Mouse (Mus musculus): ENCODE measurements around the gene A730009L09Rik. TPM values are rescaled to one million over a fixed set of nuclear protein-coding genes. Genes with fewer than 3 reads are reported as not detected.

The A730009L09Rik gene
- total and polyA plus RNA-seq, 2 experiments from 2014 or later: 0.06 TPM; not detected in 1

- no peaks in the 10 kb centered on the region for H3K9me3 ChIP-seq (ENCODE audit: low read length)
- WGBS: 82% methylated on average over 1 of the region's 1 CpGs
- DNase-seq (no peak), ATAC-seq (no peak)
- H3K36me3 ChIP-seq (ENCODE audit: insufficient read depth): no peaks in the 10 kb centered on the region
- H3K4me2 ChIP-seq (ENCODE audit: low read depth): no peak overlapping the region
- H3K27me3 ChIP-seq (ENCODE audit: insufficient read depth, low read length): no peaks in the 10 kb centered on the region
- H3K4me3 ChIP-seq (ENCODE audit: low read depth, low read length): no peak overlapping the region
- no peak overlapping the region for H3K27ac ChIP-seq (ENCODE audit: low read depth, low read length)
- no peak for TF ChIP-seq CTCF (IDR thresholded peaks at IDR 0.05; ENCODE audit: low read depth)
- H3K9ac ChIP-seq: no peak overlapping the region
- H3K4me1 ChIP-seq (ENCODE audit: insufficient read depth): no peaks in the 10 kb centered on the region
Observed at GRCm38 (mm10) chr16:84477528-84477927, 37.4 kb upstream of the A730009L09Rik start.

GRCm38 (mm10) chr16:84477952-84478351 is 37.0 kb upstream of the A730009L09Rik start:
- Histone ChIP-seq H3K27me3 (ENCODE audit: insufficient read depth, low read length) (no peaks in the 10 kb centered on the region), H3K36me3 (ENCODE audit: insufficient read depth) (no peaks in the 10 kb centered on the region), H3K4me2 (ENCODE audit: low read depth) (no peak overlapping the region), H3K4me1 (ENCODE audit: insufficient read depth) (no peaks in the 10 kb centered on the region), H3K27ac (ENCODE audit: low read depth, low read length) (no peak overlapping the region), H3K9me3 (ENCODE audit: low read length) (no peaks in the 10 kb centered on the region), H3K4me3 (ENCODE audit: low read depth, low read length) (no peak overlapping the region), H3K9ac (no peak overlapping the region)
- WGBS: 87% methylated on average over 6 of the region's 6 CpGs
- DNase-seq (no peak), ATAC-seq (no peak)
- no peak for TF ChIP-seq CTCF (IDR thresholded peaks at IDR 0.05; ENCODE audit: low read depth)

GRCm38 (mm10) chr16:84485931-84486330 is 29.0 kb upstream of the A730009L09Rik start:
- no peaks in the 10 kb centered on the region for H3K4me1 ChIP-seq (ENCODE audit: insufficient read depth)
- DNase-seq: peak; percentile 36
- no peak for TF ChIP-seq CTCF (IDR thresholded peaks at IDR 0.05; ENCODE audit: low read depth)

GRCm38 (mm10) chr16:84494818-84495217 is 20.1 kb upstream of the A730009L09Rik start:
- DNase-seq: no peak
- Histone ChIP-seq H3K9ac (no peak overlapping the region), H3K27me3 (ENCODE audit: insufficient read depth, low read length) (no peaks in the 10 kb centered on the region), H3K4me2 (ENCODE audit: low read depth) (no peak overlapping the region; the same call in 1 of the 2 replicates), H3K27ac (ENCODE audit: low read depth, low read length) (no peak overlapping the region), H3K36me3 (ENCODE audit: insufficient read depth) (no peaks in the 10 kb centered on the region), H3K4me3 (ENCODE audit: low read depth, low read length) (no peak overlapping the region), H3K9me3 (ENCODE audit: low read length) (no peaks in the 10 kb centered on the region), H3K4me1 (ENCODE audit: insufficient read depth) (no peaks in the 10 kb centered on the region)
- no peak for ATAC-seq
- TF ChIP-seq CTCF (IDR thresholded peaks at IDR 0.05; ENCODE audit: low read depth): no peak
- 59% methylated on average over 3 of the region's 3 CpGs for WGBS

More at GRCm38 (mm10) chr16:84485931-84486330, 29.0 kb upstream of the A730009L09Rik start:
- Histone ChIP-seq H3K27ac (ENCODE audit: low read depth, low read length) (no peak overlapping the region), H3K9ac (no peak overlapping the region), H3K9me3 (ENCODE audit: low read length) (no peaks in the 10 kb centered on the region), H3K4me2 (ENCODE audit: low read depth) (0 out of 2 replicates have a peak overlapping the region, but pooled peaks have one; percentile 3), H3K36me3 (ENCODE audit: insufficient read depth) (no peaks in the 10 kb centered on the region), H3K4me3 (ENCODE audit: low read depth, low read length) (no peak overlapping the region), H3K27me3 (ENCODE audit: insufficient read depth, low read length) (no peaks in the 10 kb centered on the region)
- peak; percentile 68 for ATAC-seq
- WGBS: 30% methylated on average over 11 of the region's 11 CpGs

DNA sequence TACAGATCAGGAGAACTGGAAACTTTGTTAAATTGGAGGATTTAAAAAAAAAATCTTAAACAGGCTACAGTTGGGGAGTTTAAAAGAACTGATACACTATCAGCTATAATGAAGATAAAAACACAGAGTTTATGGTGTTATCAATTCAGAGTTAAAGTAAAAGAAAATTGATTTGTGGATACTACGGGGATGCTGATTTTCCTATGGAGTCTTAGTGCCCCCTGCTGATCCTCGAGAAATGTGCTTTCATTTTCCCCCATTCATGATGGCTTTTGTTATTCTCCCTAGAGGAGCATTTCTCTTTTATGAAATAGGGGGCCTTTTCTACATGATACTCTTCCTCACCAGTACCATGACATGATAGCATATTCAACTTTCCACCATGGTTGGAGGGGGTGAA is 19.5 kb upstream of the A730009L09Rik start:
- Histone ChIP-seq H3K27ac (ENCODE audit: low read depth, low read length) (no peak overlapping the region), H3K9ac (no peak overlapping the region), H3K36me3 (ENCODE audit: insufficient read depth) (no peaks in the 10 kb centered on the region), H3K4me3 (ENCODE audit: low read depth, low read length) (no peak overlapping the region), H3K9me3 (ENCODE audit: low read length) (no peaks in the 10 kb centered on the region), H3K4me1 (ENCODE audit: insufficient read depth) (no peaks in the 10 kb centered on the region), H3K27me3 (ENCODE audit: insufficient read depth, low read length) (no peaks in the 10 kb centered on the region), H3K4me2 (ENCODE audit: low read depth) (no peak overlapping the region; the same call in 1 of the 2 replicates)
- 28% methylated on average over 2 of the region's 2 CpGs for WGBS
- DNase-seq: peak; percentile 77
- peak; percentile 53 for ATAC-seq
- peak; percentile 74 for TF ChIP-seq CTCF (IDR thresholded peaks at IDR 0.05; ENCODE audit: low read depth)

- no peak for TF ChIP-seq CTCF (IDR thresholded peaks at IDR 0.05; ENCODE audit: low read depth)
- no peak for DNase-seq
- Histone ChIP-seq H3K27me3 (ENCODE audit: insufficient read depth, low read length) (no peaks in the 10 kb centered on the region), H3K9ac (no peak overlapping the region), H3K27ac (ENCODE audit: low read depth, low read length) (no peak overlapping the region), H3K4me3 (ENCODE audit: low read depth, low read length) (no peak overlapping the region), H3K4me2 (ENCODE audit: low read depth) (no peak overlapping the region), H3K4me1 (ENCODE audit: insufficient read depth) (no peaks in the 10 kb centered on the region), H3K36me3 (ENCODE audit: insufficient read depth) (no peaks in the 10 kb centered on the region), H3K9me3 (ENCODE audit: low read length) (no peaks in the 10 kb centered on the region)
- 38% methylated on average over 4 of the region's 4 CpGs for WGBS
- no peak for ATAC-seq
Observed at GRCm38 (mm10) chr16:84507681-84508080, 7.2 kb upstream of the A730009L09Rik start.

- no peak for TF ChIP-seq CTCF (IDR thresholded peaks at IDR 0.05; ENCODE audit: low read depth)
- Histone ChIP-seq H3K36me3 (ENCODE audit: insufficient read depth) (no peaks in the 10 kb centered on the region), H3K9ac (no peak overlapping the region), H3K27ac (ENCODE audit: low read depth, low read length) (no peak overlapping the region), H3K27me3 (ENCODE audit: insufficient read depth, low read length) (no peaks in the 10 kb centered on the region), H3K4me1 (ENCODE audit: insufficient read depth) (no peaks in the 10 kb centered on the region), H3K4me3 (ENCODE audit: low read depth, low read length) (no peak overlapping the region), H3K9me3 (ENCODE audit: low read length) (no peaks in the 10 kb centered on the region), H3K4me2 (ENCODE audit: low read depth) (no peak overlapping the region)
- 86% methylated on average over 11 of the region's 11 CpGs for WGBS
- no peak for ATAC-seq
- no peak for DNase-seq
Observed at GRCm38 (mm10) chr16:84521975-84522635, 7.2 kb downstream of the A730009L09Rik start.

All from forebrain, postnatal 0 days (tissue).